Mouse (Mus musculus) stomach, postnatal 0 days (tissue): ENCODE results near the gene Slc26a10.

Source experiments
- CTCF ChIP-seq: IDR thresholded peaks from 2 replicates; pipeline ENCODE4 v1.5.1; 2016; ENCODE audit warnings: antibody characterized with exemption, low read depth, mild to moderate bottlenecking, moderate library complexity
- EP300 ChIP-seq: optimal IDR thresholded peaks from 2 replicates; pipeline ENCODE3; 2016; ENCODE audit warnings: antibody characterized with exemption

- no peak for TF ChIP-seq CTCF
- TF ChIP-seq EP300, result no peak
Measured at GRCm38 (mm10) chr10:127211414-127211854, 31.0 kb upstream of the Slc26a10 start, which contains the start of gene Pip4k2c.
